Mouse (Mus musculus) layer of hippocampus, adult 9-10 months (tissue): ENCODE results near the gene Coa6.

Experiments used
- DNase-seq: peaks from one replicate; pipeline ENCODE4 v3.0.0; 2022; ENCODE audit warnings: low spot score

Gene Coa6

DNA sequence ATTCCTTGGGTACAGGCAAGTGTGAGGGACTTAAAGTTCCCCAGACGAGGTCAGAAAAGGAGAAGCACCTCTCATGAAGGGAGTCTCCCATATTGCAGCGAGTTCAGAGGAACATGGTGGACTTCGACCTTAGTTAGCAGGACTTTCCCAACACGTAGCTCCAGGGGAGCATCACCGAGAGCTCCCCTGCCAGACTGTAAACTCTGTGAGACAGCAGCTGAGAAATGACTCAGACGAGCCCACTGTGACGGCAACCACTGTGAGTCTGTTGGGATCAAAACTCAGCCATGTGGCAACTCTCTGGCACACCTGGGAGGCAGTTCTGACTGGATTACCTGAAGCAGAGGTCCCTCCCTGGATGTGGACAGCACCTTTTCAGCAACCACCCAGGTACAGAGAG is 41.8 kb downstream of the Coa6 start:
- no peak for DNase-seq

GRCm38 (mm10) chr8:126473802-126474298 is 51.5 kb downstream of the Coa6 start:
- no peak for DNase-seq

- peak; percentile 77 for DNase-seq
Measured at GRCm38 (mm10) chr8:126474299-126475187, 52.2 kb downstream of the Coa6 start, which contains the start of gene Tarbp1. Gene Tarbp1 (minus strand): TSS chr8:126475065.
